Mouse (Mus musculus): ENCODE measurements around the gene H2afz. TPM values are rescaled to one million over a fixed set of nuclear protein-coding genes. Genes with fewer than 3 reads are reported as not detected.

H2afz gene
- total and polyA plus RNA-seq, 3 experiments, result 4,006 to 4,409 (median 4,299) TPM

DNA sequence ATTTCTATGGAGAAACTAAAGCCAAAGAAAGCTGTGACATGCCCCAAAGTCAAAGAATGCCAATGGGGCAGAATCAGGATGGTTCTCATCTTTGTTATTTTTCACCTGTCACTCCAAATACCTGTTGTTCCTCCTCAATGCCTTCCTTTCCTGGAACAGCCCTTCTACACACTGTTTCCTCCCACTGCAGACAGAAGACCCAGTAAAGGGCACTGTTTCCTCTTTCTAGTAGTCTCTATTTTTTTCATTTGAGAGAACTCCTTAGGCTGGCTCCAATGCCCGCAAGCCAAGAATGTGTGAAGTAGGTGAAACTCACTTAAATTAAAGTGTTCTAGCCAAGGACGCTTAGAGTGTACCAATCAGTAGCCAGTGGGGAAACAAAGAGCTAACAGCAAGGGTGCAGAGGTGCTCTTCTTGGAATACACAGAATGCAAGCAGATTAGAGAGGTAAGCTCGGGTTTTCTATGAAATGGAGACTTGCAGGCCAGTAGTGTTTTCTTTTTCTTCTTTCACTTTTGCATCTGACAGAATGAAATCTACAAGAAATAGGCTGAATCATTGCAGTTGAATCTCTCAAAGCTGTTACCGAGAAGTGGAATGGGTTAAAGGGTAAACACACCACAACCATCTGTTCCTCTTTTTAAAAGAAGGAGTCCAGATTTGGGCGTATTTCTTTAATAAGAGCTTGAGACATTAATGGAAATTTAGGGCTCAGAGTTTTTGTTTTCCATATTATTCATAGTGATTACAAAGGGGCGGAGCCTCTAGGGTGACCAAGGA is 43.4 kb upstream of the H2afz start:
- H3K79me2 ChIP-seq (replicated peaks; ENCODE audit: control insufficient read depth, extremely low read depth, insufficient read depth, poor library complexity, severe bottlenecking), result no peaks in the 10 kb centered on the region

DNA sequence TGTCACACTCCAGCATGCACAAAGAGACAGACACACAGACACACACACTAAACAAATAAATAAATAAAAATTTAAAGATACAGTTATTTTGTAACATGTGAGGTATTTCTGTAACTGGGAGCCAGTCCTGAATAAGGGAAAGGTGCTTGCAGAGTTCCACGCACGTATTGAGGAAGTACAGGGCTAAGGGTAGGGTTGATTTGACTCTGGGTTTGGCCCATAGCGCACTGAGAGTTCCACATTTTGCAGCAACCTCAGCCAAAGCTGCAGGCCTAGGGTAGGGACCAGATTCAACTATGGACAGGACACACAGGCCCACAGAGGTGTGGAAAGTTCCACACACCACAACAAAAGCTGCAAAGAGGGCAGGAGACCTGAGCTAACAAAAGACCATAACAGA is 41.0 kb upstream of the H2afz start:
- dilution Hi-C loops (cut with MboI; ENCODE audit: extremely low pct_ligation_motif_present, extremely low pct_unique_long_range_greater_than_20kb, low sequenced_read_pairs) (no loop called here), in situ Hi-C loops (cut with MboI; ENCODE audit: low pct_ligation_motif_present, low pct_unique_long_range_greater_than_20kb, low sequenced_read_pairs) (no loop called here)
- Histone ChIP-seq H3K27ac (ENCODE audit: insufficient read depth, low read depth) (no peak overlapping the region), H3K4me3 (replicated peaks in 1 of 3; ENCODE audit: low read depth in 2 of 3, low read length in 2 of 3, poor library complexity in 1 of 3) (no peak overlapping the region), H3K4me1 (ENCODE audit: control insufficient read depth in 1 of 2, insufficient read depth in 2 of 2) (peaks cover 0 to 20% of the 10 kb centered on the region in 2 experiments; a peak in 2 of 4 replicates), H3K9ac (ENCODE audit: insufficient read depth, low read depth) (no peak overlapping the region), H3K9me3 (replicated peaks; ENCODE audit: low read length) (peaks cover 3% of the 10 kb centered on the region), H3K27me3 (replicated peaks) (no peaks in the 10 kb centered on the region), H3K4me2 (ENCODE audit: insufficient read depth, low read depth, poor library complexity, severe bottlenecking) (no peak overlapping the region), H3K79me2 (replicated peaks; ENCODE audit: control insufficient read depth, extremely low read depth, insufficient read depth, poor library complexity, severe bottlenecking) (no peaks in the 10 kb centered on the region), H3K36me3 (replicated peaks in 1 of 2; ENCODE audit: control insufficient read depth in 1 of 2, insufficient read depth in 1 of 2, low read length in 1 of 2) (no peaks in the 10 kb centered on the region)
- TF ChIP-seq ZKSCAN1 (IDR thresholded peaks at IDR 0.05; ENCODE audit: borderline replicate concordance, low read depth, low read length) (no peak), SMC3 (IDR thresholded peaks at IDR 0.05; ENCODE audit: low read depth, low read length) (no peak)
- peak; percentile 18 for DNase-seq (ENCODE audit: extremely low read depth)

More for the DNA sequence above, 43.4 kb upstream of the H2afz start:
- DNase-seq (ENCODE audit: extremely low read depth), result no peak
- Histone ChIP-seq H3K27ac (ENCODE audit: insufficient read depth, low read depth) (no peak overlapping the region), H3K9me3 (replicated peaks; ENCODE audit: low read length) (peaks cover 3% of the 10 kb centered on the region), H3K36me3 (replicated peaks in 1 of 2; ENCODE audit: control insufficient read depth in 1 of 2, insufficient read depth in 1 of 2, low read length in 1 of 2) (no peaks in the 10 kb centered on the region), H3K4me3 (replicated peaks in 1 of 3; ENCODE audit: low read depth in 2 of 3, low read length in 2 of 3, poor library complexity in 1 of 3) (no peak overlapping the region), H3K27me3 (replicated peaks) (no peaks in the 10 kb centered on the region), H3K9ac (ENCODE audit: insufficient read depth, low read depth) (no peak overlapping the region), H3K4me2 (ENCODE audit: insufficient read depth, low read depth, poor library complexity, severe bottlenecking) (no peak overlapping the region; the same call in 1 of the 2 replicates), H3K4me1 (ENCODE audit: control insufficient read depth in 1 of 2, insufficient read depth in 2 of 2) (peaks cover 0 to 16% of the 10 kb centered on the region in 2 experiments; a peak in 2 of 4 replicates)
- in situ Hi-C loops (cut with MboI; ENCODE audit: low pct_ligation_motif_present, low pct_unique_long_range_greater_than_20kb, low sequenced_read_pairs), result no loop called here
- TF ChIP-seq ZMIZ1 (IDR thresholded peaks at IDR 0.05; ENCODE audit: low read depth, low read length) (no peak), EP300 (IDR thresholded peaks at IDR 0.05; ENCODE audit: low read length) (peak; percentile 7; the same call in 1 of the 2 replicates), ZNF384 (IDR thresholded peaks at IDR 0.05; ENCODE audit: low read depth, low read length) (peak; percentile 29; the same call in 1 of the 2 replicates)
- dilution Hi-C loops (cut with MboI; ENCODE audit: extremely low pct_ligation_motif_present, extremely low pct_unique_long_range_greater_than_20kb, low sequenced_read_pairs), result no loop called here

DNA sequence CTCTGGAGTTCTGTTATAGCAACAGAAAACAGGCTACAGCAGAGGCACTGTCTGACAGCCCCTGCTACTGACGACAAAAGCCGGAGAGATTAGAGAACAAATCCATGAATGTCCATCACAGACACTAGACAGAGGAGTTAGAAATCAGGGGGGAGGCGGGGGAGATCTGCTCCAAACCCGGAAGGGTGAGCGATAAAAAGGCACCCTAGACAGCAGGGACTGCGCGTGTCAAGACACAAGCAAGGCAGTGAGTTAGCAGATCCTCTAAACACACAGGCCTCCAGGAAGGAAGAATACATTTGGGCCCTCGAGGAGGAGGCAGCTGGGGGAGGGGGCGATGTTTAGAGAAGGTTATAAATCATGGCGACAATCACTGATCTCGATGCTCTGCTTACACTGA is 36.6 kb upstream of the H2afz start:
- in situ Hi-C loops (cut with MboI; ENCODE audit: low pct_ligation_motif_present, low pct_unique_long_range_greater_than_20kb, low sequenced_read_pairs), result no loop called here
- no peaks in the 10 kb centered on the region for H3K36me3 ChIP-seq (replicated peaks in 1 of 2; ENCODE audit: control insufficient read depth in 1 of 2, insufficient read depth in 1 of 2, low read length in 1 of 2)
- H3K79me2 ChIP-seq (replicated peaks; ENCODE audit: control insufficient read depth, extremely low read depth, insufficient read depth, poor library complexity, severe bottlenecking), result no peaks in the 10 kb centered on the region
- peaks cover 3% of the 10 kb centered on the region for H3K9me3 ChIP-seq (replicated peaks; ENCODE audit: low read length)
- no peaks in the 10 kb centered on the region for H3K27me3 ChIP-seq (replicated peaks)
- peaks cover 7 to 34% of the 10 kb centered on the region in 2 experiments for H3K4me1 ChIP-seq (ENCODE audit: control insufficient read depth in 1 of 2, insufficient read depth in 2 of 2)
- dilution Hi-C loops (cut with MboI; ENCODE audit: extremely low pct_ligation_motif_present, extremely low pct_unique_long_range_greater_than_20kb, low sequenced_read_pairs), result no loop called here
- H3K4me2 ChIP-seq (ENCODE audit: insufficient read depth, low read depth, poor library complexity, severe bottlenecking), result no peak overlapping the region
- H3K9ac ChIP-seq (ENCODE audit: insufficient read depth, low read depth), result no peak overlapping the region
- TF ChIP-seq USF1 (IDR thresholded peaks at IDR 0.05; ENCODE audit: low read depth, low read length) (no peak), UBTF (IDR thresholded peaks at IDR 0.05; ENCODE audit: low read depth, low read length) (no peak), JUN (IDR thresholded peaks at IDR 0.05; ENCODE audit: insufficient read depth, low read depth, low read length) (no peak), CHD2 (IDR thresholded peaks at IDR 0.05; ENCODE audit: low read length) (no peak), NRF1 (IDR thresholded peaks at IDR 0.05; ENCODE audit: low read depth, low read length) (no peak), ZNF384 (IDR thresholded peaks at IDR 0.05; ENCODE audit: low read depth, low read length) (no peak), ZMIZ1 (IDR thresholded peaks at IDR 0.05; ENCODE audit: low read depth, low read length) (no peak), MAZ (IDR thresholded peaks at IDR 0.05; ENCODE audit: low read depth, low read length) (no peak), PAX5 (IDR thresholded peaks at IDR 0.05; ENCODE audit: low read length) (no peak), MYC (IDR thresholded peaks at IDR 0.05; ENCODE audit: low read depth, low read length) (no peak), NELFE (IDR thresholded peaks at IDR 0.05; ENCODE audit: low read depth, low read length) (no peak), USF2 (conservative IDR thresholded peaks at IDR 0.05; ENCODE audit: low read depth, low read length) (no peak), TBP (conservative IDR thresholded peaks at IDR 0.05; ENCODE audit: low read depth, low read length) (no peak), KAT2A (IDR thresholded peaks at IDR 0.05; ENCODE audit: insufficient replicate concordance, low read length) (no peak)
- no peak for DNase-seq (ENCODE audit: extremely low read depth)
- no peak overlapping the region for H3K27ac ChIP-seq (ENCODE audit: insufficient read depth, low read depth)
- H3K4me3 ChIP-seq (replicated peaks in 1 of 3; ENCODE audit: low read depth in 2 of 3, low read length in 2 of 3, poor library complexity in 1 of 3), result no peak overlapping the region
